Mouse (Mus musculus): ENCODE data around the gene Olfr1392.
"Not testable (repeated sequence)": the region's sequence is repeated elsewhere in the genome, so short reads cannot be mapped to it uniquely, and the experiment has no call there.

Gene Olfr1392

DNA sequence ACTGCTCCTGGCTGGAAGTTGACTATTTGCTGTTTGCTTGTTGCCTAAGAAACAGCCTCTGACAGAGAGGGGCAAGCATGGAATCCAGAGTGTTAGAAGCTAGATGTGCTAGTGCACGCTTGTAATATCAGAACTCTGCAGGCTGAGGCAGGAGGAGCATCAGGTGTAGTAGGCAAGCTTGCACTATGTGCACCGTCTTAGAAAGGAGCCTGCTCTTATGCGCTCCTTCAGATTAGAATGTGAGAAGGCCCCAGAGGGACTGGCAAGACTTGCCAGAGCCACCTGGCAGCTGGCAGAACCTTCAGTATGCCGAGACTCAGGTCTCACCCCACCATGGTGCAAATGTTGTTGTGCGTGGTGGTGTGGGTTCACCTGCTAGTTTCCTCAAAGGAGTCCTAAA, 33.0 kb upstream of the Olfr1392 start:
- no peak for DNase-seq (ENCODE audit: low spot score in 2 of 2)

DNA sequence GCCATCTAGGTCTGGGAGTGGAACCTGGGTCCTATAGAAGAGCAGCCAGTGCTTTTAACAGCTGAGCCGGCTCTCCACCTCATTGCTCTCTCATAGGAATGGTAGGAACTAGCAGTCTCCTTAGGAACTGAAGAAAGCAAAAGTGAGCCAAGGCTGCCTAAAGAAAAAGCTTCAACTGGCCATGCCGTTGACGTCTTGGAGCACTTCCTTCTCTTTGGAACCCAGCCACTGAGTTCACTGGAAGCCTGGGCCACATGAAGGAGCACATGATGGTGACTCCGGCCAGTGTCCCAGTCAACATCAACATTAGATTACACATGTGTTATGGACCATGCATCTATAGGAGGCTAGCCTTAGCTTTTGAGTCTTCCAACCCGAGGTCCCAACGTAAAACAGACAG, 32.0 kb upstream of the Olfr1392 start:
- DNase-seq (ENCODE audit: low spot score in 2 of 2) = no peak

DNA sequence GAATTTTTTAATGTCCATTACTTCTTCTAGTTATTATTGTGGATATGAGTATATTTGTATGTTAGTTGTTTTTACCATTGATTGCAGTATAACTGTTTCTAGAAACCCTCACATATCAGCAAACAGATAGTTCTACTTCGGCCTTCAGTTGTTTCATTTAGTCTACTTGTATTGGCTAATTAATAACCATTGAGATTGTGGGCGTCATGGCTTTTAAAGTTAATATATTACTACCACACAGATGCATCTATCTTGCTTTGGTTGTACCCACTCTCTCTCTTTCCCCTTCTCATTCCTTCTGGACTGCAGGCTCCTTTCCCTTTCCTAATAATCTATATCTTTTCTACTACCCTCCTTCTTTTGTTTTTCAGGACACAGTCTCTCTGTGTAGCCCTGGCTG, 25.8 kb upstream of the Olfr1392 start:
- no peak for DNase-seq (ENCODE audit: low spot score in 2 of 2)

DNA sequence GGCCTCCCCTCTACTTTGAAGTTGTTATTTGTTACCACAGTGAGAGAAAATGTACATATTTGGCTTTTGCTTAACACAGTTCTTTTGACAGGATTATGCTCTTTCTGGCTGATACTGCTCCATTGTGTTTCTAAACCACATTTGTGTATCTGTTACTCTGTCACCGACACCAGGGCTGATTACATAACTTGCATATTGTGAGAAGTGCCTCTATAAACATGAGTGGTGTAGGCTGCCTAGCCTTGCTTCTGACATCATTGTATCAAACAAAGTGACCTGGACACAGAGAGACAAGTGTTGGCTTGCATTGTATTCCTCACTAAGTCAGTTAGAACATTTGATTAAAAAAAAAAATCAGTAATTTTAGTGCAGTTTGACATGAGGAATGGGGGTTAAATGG, 25.3 kb upstream of the Olfr1392 start:
- no peak for DNase-seq (ENCODE audit: low spot score in 2 of 2)

DNA sequence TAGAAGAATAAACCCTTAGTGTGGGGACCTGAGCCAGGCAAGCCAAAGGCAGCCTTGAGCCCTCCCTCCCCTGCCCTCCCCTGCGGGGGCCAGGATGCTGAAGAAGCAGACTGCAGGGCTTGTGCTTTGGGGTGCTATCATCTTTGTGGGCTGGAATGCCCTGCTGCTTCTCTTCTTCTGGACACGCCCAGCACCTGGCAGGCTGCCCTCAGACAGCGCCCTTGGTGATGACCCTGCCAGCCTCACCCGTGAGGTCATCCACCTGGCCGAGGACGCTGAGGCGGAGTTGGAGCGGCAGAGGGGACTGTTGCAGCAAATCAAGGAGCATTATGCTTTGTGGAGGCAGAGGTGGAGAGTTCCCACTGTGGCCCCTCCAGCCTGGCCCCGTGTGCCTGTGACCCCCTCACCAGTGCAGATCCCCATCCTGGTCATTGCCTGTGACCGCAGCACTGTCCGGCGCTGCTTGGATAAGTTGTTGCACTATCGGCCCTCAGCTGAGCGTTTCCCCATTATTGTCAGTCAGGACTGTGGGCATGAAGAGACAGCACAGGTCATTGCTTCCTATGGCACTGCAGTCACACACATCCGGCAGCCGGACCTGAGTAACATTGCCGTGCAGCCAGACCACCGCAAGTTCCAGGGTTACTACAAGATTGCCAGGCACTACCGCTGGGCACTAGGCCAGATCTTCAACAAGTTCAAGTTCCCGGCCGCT, 24.3 kb upstream of the Olfr1392 start:
- DNase-seq (ENCODE audit: low spot score in 2 of 2) = no peak

DNA sequence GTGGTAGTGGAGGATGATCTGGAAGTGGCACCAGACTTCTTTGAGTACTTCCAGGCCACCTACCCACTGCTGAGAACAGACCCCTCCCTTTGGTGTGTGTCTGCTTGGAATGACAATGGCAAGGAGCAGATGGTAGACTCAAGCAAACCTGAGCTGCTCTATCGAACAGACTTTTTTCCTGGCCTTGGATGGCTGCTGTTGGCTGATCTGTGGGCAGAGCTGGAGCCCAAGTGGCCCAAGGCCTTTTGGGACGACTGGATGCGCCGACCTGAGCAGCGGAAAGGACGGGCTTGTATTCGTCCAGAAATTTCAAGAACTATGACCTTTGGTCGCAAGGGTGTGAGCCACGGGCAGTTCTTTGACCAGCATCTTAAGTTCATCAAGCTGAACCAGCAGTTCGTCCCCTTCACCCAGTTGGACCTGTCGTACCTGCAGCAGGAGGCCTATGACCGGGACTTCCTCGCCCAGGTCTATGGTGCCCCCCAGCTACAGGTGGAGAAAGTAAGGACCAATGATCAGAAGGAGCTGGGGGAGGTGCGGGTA, 23.7 kb upstream of the Olfr1392 start:
- DNase-seq (ENCODE audit: low spot score in 2 of 2) = no peak

DNA sequence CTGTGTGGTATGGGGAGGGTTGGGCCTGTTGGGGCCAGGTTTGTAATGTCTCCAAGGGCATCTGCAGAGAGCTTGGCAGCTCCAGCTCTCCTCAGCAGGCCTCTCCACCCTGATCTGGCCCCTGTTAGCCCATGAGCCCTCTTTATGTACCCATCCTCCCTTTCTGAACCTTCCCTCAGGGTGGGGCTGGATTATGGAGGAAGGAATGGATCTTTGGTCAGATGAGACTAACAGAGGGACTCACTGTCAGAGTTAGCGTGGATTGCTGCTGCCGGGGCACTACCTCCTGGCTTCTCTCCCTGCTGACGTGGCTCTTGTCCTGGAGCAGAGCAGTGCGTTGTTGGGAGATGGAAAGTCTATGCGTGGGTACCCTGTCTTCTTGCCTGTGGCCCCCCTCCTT, 22.8 kb upstream of the Olfr1392 start:
- DNase-seq (ENCODE audit: low spot score in 2 of 2) = no peak

DNA sequence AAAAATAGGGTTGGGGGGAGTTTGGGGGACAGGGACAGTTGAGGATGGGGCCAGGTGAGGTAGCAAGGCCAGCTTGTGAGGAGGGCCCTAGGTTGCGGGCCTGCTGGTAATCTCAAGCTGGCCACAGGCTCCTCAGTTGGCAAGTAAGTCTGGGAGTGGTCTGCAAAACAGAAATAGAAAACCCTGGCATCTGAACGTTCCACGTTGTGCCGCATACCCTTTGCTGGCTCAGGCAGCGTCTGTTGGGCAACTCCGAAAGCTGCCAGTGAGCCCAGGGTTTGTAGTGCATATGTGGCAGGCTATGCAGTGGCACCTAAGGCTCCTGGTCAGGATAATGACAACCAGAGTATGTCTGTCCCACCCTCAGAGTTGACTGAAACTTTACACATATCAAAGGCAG, 21.9 kb upstream of the Olfr1392 start:
- DNase-seq (ENCODE audit: low spot score in 2 of 2) = no peak

DNA sequence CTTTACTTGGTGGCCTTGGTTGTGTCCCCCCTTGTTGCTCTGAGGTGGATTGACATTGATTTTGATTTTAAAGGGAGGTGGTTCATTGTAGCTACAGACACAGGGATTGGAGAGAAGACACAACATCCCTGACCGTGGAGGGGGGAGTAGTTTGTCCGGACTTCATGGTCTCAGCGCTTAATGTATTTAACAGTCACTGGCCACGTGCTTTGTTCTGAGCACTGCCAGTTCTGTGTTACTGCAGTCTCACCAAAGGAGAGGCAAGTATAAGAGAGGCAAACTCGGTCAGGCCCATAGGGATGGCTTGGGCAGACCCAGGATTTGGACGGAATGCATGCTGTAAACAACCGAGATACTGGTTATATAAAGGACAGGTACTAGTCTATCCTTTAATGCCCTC, 21.0 kb upstream of the Olfr1392 start:
- DNase-seq (ENCODE audit: low spot score in 2 of 2) = no peak

DNA sequence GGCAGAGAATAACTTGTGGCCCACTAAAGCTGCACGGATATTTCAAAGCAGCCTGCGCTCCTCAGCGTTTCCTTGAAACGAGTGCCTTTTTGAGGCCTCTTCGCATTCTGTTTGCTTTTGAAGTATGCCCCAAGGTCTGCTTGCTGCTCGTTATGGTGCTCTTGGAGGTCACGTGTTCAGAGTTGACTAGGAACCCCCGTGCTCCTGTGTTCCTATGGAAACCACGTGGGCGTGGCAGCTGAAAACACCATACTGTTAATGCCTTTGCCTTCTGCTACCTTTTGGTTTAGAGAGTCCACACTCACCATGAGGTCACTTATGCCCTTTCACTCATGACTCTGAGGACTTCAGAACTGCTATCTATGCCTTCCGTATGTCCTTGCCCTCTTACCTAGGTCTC, 20.5 kb upstream of the Olfr1392 start:
- DNase-seq (ENCODE audit: low spot score in 2 of 2) = no peak

DNA sequence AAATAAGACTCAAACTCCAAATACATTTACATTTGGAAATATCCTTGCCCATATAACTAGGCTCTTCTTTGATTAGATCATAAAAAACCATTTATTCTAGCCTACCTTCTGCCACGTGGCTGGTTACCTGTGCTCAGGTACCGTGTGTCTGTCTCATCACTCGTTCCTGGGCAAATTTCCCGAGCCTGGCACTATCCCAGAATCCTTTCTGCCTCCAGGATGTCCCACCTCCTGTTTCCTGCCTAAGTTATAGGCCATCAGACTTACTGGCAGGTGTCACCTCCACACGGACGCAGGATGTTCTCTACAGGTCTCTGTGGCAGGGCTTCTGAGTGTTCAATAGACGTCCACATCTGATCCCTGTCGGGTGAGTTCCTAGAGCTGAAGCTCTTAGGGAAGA, 20.0 kb upstream of the Olfr1392 start:
- DNase-seq (ENCODE audit: low spot score in 2 of 2) = no peak

DNA sequence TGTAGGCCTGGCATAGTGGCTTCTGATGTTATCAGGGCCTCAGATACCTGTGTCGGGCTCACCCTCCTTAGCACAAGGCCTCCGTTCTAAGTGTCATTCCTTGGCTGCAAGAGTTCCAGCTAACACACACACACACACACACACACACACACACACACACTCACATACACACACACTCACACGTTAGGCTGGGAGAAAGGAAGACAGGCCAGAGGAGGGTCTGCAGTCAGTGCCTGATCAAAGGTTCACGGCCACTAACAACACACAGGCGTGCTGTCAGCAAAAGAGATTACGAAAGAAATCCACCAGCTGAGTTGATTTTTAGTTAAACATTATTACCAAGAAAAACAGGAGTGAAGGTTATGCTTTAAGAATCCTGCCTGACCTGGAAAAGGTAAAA, 18.4 kb upstream of the Olfr1392 start:
- no peak for DNase-seq (ENCODE audit: low spot score in 2 of 2)

DNA sequence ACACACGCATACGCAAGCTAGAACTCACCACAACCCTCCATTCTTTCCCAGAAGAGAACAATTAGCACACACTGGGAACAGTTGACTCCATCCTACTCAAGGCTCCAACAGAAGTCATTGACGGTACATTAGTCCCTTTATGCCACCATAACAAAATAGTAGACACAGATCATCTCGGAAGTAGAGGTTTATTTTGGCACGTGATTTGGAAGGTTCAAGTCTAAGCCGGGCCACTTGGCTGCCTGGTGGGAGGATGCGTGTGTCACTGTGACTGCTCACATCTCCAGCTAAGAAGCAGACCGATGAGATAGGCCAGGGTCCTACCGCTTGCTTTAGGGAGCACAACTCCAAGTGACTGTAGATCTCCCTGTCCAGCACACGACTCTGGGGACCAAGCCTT, 17.8 kb upstream of the Olfr1392 start:
- no peak for DNase-seq (ENCODE audit: low spot score in 2 of 2)

DNA sequence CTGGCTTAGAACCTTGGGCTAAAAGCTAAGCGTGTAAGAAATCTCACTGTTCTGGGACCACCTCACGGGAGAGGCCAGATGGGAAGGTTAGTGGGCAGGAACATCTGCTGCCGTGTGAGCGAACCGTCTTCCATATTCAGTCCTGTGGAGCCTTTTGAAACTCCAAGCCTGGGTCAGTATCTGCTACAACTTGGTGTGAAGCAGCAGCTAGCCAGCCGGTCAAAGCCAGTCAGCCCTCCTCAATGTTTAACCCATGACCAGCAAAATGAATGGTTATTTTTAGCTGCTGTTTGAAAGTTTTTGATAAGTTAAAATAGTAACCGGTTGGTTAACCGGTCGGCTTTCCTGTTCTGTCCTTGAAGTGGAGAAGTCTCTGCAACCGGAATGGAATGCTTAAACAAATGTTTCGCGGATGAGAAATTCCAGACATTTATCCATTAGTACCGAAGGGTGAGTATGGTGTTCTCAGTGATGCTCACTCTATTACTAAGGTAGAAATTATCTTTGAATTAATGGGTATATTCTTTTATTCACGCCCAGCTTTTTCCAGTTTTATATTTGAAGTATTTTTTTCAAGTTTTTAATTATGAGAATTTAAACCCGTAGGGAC, 17.0 kb upstream of the Olfr1392 start:
- DNase-seq (ENCODE audit: low spot score in 2 of 2) = no peak

DNA sequence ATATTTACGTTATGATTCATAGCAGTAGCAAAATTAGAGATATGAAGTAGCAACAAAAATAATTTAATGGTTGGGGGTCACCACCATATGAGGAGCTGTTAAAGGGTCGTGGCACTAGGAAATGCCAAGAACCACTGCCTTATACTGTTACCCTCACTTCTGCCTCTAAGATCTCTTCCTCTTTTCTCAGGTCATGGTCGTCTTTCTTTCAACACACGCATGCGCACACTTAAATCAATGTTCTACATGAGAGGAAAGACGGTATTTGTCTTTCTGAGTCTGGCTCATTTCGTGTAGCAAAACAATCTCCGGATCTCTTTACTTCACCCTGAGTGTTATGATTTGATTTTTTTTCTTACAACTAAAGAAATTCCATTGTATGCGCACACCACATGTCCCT, 15.3 kb upstream of the Olfr1392 start:
- DNase-seq (ENCODE audit: low spot score in 2 of 2) = no peak

DNA sequence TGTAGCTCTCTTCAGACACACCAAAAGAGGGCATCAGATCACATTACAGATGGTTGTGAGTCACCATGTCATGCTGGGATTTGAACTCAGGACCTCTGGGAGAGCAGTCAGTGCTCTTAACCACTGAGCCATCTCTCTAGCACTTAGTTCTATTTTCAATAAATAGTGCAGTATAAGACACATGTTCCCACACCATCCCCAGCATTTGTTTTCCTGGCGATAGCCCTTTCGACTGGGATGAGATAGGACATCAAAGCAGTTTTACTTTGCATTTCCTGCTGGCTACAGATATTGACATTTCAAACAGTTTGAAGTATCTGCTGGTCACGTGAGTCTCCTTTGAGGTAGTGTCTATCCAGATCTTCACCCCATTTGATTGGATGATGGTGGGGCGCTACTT, 14.7 kb upstream of the Olfr1392 start:
- no peak for DNase-seq (ENCODE audit: low spot score in 2 of 2)

DNA sequence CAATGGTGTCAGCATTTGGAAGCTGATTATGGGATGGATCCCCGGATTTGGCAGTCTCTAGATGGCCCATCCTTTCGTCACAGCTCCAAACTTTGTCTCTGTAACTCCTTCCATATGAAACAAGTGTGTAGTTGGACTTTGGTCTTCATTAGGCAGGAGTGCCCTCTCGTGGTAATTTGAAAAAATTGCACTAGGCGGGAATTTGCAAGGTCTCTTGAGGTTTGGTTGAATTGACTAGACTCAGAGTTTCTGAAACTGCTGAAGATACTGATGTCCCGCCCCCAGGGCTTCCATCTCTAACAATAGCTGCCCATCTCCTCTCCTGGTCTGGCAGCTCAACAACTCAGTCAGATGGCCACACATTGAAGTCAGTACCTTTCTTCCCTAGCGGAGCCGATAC, 13.7 kb upstream of the Olfr1392 start:
- peak in 1 of 2 experiments; percentile 38 for DNase-seq (ENCODE audit: low spot score in 2 of 2)

DNA sequence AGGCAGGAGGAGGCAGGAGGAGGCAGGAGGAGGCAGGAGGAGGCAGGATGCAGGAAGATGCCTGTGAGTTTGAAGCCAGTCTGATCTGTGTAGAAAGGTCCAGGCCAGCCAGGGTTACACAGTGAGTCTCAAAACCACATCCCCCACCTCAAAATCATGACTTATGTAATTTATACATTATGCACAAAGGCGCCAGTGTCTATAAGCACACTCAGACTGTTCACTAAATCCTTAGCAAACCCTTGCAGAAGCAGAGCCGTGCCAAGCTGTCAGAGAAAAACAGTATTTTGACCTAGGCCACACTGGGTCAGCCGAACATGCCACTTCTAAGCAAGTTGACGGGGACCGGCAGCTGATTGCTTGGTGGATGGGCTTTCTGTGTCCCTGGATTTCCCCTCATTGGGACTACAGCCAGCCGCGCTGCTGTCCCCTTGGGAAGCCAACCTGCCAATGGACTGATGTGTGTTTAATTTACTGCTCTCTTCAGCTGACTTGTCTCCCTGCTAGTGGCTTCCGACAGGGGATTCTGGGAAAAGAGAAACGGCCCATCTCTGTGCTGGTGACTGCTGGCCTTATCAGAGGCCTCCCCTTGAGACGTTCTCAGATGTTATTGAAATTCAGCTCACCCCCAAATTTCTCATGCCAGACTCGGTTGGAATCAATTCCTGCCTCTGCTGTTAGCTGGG, 11.1 kb upstream of the Olfr1392 start:
- DNase-seq (ENCODE audit: low spot score in 2 of 2) = no peak

DNA sequence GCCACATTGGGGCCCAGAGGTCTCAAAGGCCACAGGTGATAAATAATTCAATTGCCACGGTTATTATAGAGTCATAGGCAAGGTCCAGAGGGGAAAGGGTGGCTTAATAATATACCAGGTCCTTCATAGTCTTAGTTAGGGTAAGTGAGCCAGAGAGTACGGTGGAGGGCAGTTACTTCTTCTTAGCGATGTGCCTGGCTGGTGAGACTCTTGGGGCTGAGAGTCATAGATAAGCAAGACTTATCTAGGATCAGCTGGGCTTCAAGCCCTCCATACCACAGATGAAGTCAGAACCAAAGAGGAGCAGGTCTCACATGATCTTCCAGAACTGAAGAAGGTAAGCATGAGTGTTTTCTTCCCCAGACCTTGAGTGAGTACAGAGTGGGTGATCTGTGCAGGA, 6.9 kb upstream of the Olfr1392 start, which contains the start of gene Olfr1393:
Olfr1393 (plus strand) TSS at position 83 of the 400 bp plus-strand sequence.
- no peak for DNase-seq (ENCODE audit: low spot score in 2 of 2)

DNA sequence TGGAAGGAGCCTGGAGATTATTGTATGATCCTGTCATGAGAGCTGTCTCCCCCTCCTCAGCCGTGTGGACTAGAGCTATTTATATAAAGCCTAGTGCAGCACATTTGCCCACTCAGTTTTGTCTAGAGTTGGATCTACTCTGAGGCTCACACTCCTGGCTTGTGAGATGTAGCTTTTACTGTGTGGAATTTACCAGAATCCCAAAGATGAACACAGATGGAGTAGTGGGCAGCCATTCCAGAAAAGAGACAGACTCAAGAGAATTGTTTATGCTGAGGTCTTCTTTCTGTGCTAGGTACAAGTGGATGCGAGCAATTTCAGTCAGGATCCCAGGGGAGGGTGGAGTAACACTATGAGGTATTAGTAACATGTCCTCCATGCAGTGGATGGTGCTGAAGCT, 2.2 kb downstream of the Olfr1392 start:
- no peak for DNase-seq (ENCODE audit: low spot score in 2 of 2)

DNA sequence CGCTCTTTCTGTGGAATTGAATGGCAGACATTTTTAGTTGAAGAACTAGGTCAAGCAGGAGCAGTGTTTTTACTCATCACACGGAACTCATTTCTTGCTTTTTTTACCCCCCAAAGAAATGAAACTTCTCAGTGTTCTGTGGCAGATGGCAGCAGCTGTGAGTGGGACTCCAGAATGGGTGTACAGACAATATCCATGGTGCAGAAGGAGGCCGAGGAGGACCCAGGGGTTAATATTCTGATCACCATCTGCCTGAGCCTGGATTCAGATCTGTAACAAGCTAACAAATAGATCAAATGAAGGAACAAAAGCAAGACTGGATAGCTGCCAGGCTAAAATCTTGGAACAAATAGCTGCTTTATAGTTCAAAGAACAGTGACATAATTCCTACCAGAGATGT, 7.7 kb downstream of the Olfr1392 start:
- no peak for DNase-seq (ENCODE audit: low spot score in 2 of 2)

DNA sequence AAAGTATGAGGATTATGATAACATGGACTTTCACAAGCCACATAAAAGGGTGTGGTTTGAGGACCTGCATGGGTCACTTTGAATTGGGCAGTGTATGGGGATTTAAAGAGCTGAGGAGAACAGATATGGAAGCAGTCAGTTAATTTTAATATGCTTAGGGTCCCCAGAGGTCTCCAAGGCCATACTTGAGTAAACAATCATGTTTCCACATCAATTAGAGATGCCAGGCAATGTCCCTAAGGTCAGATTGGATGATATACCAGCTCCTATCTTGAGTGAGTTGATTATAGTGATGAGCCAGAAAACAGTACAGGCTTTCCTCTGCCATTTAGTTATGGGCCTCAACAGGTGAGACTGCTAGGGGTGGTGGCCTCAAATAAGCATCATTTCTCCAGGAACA, 19.4 kb downstream of the Olfr1392 start, which contains the start of gene Olfr10:
Olfr10 (plus strand) TSS at position 301 of the 400 bp plus-strand sequence.
- DNase-seq (ENCODE audit: low spot score in 2 of 2) = no peak

DNA sequence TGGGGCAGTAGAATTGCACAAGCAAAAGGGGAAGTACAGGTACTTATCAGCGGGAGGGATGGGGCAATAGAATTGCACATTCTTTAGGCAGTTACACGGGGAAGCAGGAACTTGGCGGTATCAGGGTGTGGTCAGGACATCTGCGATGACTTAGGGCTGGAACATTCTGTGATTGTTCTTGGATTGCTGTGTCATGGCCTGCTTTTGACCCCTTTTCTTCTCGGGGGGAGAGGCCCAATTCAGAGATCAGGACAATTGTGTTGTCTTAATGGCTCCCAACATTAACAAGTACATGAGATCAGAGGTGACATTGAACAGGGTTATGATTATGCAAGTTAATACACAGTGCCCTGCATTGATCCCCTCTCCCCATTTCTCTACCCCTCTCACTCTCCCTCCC, 23.5 kb downstream of the Olfr1392 start:
- DNase-seq (ENCODE audit: low spot score in 2 of 2) = not testable (repeated sequence)

Data from spleen, postnatal 14 days (tissue).